Mouse (Mus musculus) adrenal gland, adult 2 months (tissue): ENCODE results near the gene Pheta2. TPM values are rescaled to one million over a fixed set of nuclear protein-coding genes. Genes with fewer than 3 reads are reported as not detected.
A peak's percentile ranks its signal among the peaks of the same experiment; 100 is the strongest.
"Not testable (repeated sequence)": the region's sequence is repeated elsewhere in the genome, so short reads cannot be mapped to it uniquely, and the experiment has no call there.

Experiments used
- DNase-seq: peaks from one replicate; pipeline ENCODE4 v3.0.0; 2021
- polyA plus RNA-seq: library from polyadenylated mRNA; depleted of rRNA; stranded (reverse); fragments of >200 nt; gene quantifications from 2 replicates; pipeline ENCODE4 v1.2.3, GENCODE M21; 2012
- total RNA-seq, 2 experiments: library from RNA; stranded (reverse); gene quantifications; 2 replicates each; pipeline ENCODE4 v1.2.3; 2021

Pheta2 gene
- total and polyA plus RNA-seq, 3 experiments: 0.40 to 1.1 (median 0.55) TPM

GRCm38 (mm10) chr15:82343368-82344287 is 4.9 kb downstream of the Pheta2 start:
- no peak for DNase-seq

DNA sequence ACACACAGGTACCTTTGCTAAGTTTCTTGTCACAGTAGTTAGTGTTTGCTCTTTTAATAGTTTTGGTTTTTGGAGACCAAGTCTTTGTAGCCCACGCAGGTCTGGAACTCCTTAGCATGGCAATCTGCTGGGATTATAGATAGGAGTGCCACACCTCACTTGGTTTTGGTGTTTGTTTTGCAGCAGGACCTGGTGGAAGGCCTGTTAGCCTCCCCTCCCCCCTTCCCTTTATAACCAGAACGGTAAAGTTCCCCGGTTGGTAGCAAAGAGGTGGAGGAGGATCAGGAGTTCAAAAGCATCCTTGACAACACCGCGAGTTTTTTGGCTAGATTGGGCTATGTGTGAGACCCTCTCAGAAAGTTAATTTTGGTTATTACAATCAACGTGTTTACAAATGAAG is 6.2 kb downstream of the Pheta2 start:
- DNase-seq: no peak

DNA sequence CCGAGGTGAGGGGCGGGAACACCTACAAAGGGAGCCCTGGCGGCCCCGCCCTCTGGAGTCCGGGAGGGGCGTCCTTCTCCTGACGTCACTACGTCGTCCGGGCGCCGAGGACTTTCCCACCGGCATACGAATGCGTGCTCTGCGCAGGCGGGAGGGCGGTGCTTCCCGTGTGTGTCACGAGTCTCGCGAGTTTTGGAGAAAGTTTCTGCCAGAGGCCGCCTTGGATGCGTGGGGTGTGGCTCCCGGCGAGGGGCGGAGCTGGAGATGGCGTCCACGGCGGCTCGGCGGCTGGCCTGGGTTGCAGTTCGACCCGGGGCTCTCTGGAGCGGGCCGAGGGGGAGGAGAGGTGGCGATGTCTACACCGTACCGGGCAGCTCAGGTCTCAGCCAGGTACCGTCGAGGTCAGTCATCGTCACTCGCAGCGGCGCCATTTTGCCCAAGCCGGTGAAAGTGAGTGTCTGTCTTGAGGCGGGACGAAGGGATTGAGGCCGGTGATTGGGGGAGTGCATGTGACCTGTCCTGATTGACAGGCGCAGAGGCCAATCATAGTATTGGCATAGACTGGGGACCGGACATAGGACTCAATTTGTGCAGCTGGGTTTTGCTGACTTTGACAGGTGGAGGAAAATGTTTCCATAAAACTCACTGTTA is 7.2 kb downstream of the Pheta2 start:
- peak; percentile 98 for DNase-seq

DNA sequence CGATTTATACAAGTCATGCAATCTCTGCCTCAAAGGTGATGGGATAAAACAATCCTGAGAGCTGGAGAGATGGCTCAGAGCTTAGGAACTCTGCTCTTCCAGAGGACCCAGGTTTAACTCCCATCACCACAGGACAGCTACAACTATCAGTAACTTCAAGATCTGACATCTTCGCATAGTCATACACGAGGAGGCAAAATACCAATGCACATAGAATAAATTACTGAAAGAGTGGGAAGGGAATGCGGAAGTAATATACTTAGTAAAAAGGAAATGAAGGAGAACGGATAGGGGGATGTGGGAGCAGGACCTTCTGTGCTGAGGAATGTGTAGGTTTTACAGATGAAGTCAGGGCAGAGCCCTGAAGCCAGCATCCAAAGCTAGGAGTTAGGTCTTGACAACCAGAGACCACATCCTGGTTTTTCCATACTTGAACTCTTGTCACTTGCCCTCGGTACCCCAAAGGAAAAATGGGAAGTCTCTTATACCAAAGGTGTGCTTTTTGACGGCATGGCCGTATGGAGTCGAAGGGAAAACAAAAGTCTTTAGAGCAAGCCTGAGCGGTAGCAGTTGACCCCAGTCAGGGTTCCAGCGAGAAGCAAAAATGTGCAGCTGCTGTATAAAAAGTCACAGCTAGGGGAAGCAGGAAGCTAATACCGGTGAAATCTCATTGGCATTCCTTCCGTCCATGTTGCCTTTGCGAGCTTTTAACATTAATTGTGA is 8.0 kb downstream of the Pheta2 start:
- DNase-seq: no peak

DNA sequence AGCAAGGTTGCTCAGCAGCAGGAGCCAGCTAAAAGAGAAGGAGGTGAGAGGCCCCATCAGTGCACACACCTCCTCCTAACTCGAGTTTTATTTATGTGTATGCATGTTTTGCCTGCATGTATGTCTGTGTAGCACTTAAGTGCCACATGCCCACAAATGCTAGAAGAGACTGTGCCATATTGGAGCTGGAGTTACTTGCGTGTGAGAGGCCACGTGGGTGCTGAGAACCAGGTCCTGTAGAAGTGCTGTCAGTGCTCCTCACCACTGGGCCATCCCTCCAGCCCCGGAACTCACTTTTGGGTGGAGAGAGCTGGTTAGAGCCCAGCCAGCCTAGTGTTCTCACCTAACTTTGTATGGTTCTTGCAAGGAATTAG is 8.5 kb downstream of the Pheta2 start:
- no peak for DNase-seq

DNA sequence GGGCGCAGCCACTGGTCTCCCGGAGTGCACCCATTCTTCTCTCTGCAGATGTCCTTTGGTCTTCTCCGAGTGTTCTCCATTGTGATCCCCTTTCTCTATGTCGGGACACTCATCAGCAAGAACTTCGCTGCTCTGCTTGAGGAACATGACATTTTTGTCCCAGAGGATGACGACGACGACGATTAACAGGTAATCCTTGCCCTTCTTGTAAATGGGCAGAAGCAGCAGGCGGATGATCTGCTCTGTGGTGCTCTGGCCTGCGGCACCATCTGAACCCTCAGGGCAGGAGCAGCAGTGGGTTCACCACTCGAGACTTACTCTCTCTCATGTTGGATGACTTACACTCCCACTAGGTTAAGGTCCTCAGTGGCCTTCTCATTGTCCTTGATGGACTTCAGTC is 9.1 kb downstream of the Pheta2 start:
- no peak for DNase-seq

- DNase-seq: no peak
These were observed 9.7 kb downstream of the Pheta2 start for GRCm38 (mm10) chr15:82348258-82348998.

GRCm38 (mm10) chr15:82348999-82349341 is 10.2 kb downstream of the Pheta2 start:
- DNase-seq: no peak

DNA sequence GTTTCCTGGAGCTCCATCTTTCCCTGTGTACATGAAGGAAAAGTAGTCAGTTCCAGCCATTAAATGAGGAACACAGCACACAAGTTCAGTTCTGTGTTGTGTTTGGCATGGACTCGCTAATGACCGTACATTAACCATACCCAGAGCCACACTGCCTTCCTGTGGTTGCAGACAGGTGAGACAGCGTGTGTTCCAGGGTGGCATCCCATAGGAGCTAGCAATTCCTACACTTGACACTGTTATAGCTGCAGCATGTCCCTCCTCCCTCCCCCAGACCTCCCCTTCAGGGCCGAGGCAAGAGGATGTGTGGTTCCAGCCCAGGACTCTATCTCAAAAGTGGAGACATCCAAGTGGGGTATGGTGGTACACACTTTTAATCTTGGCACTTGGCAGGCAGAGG is 11.6 kb downstream of the Pheta2 start:
- DNase-seq: no peak

- DNase-seq: peak; percentile 46
These were observed 12.7 kb downstream of the Pheta2 start for GRCm38 (mm10) chr15:82351480-82351879.

DNA sequence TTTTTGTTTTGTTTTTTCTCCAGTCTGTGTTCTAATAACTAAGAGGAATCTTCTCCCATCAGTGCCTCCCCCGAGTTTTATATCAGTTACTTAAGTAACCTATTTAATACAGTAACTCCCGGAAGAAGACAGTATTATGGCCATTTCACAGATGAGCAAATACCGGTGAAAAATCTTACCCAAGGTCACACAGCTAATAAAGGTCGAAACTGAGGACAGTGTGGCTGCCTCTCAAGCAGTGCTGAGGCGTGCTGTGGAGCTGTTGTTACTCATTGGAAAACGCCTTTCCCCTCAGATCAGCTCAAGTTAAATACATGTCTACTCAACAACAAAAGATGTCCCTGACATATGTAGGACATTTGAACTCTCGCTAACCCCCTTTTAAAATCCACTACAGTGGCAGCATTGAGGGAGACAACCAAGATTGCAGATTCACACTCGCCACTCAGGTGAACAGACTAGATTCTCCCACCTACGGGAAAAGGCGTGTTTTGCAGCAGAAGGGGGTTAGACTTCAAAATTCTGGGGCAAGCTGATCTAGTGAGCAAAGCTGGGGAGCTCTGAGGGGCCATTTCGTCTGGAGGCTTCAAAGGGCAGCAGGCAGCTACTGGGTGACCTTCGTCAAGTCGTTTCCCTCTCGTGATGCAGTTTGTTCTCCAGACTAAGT is 14.5 kb downstream of the Pheta2 start:
- DNase-seq: peak; percentile 51

- DNase-seq: no peak
These were observed 15.0 kb downstream of the Pheta2 start for GRCm38 (mm10) chr15:82353745-82354113.

GRCm38 (mm10) chr15:82354126-82354945 is 15.6 kb downstream of the Pheta2 start, which contains the start of gene Ndufa6:
Gene Ndufa6 (minus strand): TSS chr15:82354322.
- peak; percentile 98 for DNase-seq

- DNase-seq: no peak
These were observed 19.9 kb downstream of the Pheta2 start for GRCm38 (mm10) chr15:82358431-82359260.

DNA sequence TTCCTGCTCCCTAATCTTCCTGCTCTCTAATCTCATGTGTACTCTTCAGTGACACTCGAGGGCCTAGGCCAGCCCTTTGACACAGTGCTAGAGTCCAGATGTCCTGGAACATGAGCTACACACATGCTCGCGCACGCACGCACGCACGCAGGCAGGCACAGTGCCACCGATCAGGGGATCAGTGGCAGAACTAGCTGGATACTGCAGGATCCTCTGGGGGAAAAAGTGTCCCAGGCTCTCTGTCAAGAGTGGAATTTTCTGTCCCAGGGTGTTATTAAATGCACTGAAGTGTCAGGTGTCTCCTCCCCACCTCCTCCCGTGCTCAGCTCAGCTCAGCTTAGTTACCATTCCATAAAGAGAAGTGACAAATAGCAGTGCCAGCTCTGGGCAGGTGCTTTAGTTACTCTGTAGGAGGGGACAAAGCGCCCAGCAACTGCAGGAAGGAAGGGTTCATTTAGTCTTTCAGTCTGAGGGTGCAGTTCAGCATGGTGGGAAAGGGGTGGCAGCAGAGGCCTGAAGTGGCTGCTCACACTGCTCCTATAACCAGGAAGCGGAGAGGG is 22.8 kb downstream of the Pheta2 start:
- peak; percentile 26 for DNase-seq

DNA sequence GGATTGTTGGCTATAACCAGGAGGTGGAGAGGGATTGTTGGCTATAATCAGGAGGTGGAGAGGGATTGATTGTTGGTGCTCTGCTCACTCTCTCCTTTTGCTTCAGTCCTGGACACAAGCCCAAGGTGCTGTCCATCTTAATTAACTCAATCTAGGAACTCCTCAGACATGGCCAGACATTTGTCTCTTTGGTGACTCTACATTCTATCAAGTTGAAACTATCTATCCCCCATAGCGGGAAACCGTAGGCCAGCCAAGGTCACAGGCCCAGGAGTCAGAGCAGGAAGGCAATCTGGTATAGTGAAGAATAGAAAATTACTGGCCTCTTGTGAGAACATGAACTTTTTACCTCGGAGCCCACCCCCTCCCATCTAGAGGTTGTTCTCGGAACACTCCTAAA is 23.5 kb downstream of the Pheta2 start:
- DNase-seq: peak; percentile 42

GRCm38 (mm10) chr15:82363801-82364200 is 25.1 kb downstream of the Pheta2 start:
- not testable (repeated sequence) for DNase-seq

DNA sequence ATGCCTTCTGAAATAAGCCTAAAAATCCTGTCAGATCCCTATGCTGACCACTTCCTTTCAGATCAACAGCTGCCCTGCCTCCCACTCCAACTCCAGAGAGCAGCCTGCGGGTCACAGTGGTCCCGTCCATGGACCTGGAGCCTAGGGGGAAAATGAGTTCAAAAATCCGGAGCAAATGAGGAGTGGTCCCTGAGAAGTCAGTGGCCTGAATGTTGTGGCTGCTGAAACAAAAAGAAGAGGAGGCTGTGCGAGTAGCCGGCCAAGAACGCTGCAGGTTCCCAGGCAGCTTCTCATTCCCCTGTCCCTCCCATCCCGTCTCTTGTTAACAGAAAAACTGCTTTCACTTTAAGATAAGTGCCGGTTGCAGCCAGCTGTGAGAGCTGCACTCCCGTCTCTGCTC is 25.8 kb downstream of the Pheta2 start:
- DNase-seq: not testable (repeated sequence)

- no peak for DNase-seq
These were observed 29.4 kb downstream of the Pheta2 start for GRCm38 (mm10) chr15:82368146-82368545.
